Mouse (Mus musculus): ENCODE measurements around the gene H2-Ke6.

Gene H2-Ke6

DNA sequence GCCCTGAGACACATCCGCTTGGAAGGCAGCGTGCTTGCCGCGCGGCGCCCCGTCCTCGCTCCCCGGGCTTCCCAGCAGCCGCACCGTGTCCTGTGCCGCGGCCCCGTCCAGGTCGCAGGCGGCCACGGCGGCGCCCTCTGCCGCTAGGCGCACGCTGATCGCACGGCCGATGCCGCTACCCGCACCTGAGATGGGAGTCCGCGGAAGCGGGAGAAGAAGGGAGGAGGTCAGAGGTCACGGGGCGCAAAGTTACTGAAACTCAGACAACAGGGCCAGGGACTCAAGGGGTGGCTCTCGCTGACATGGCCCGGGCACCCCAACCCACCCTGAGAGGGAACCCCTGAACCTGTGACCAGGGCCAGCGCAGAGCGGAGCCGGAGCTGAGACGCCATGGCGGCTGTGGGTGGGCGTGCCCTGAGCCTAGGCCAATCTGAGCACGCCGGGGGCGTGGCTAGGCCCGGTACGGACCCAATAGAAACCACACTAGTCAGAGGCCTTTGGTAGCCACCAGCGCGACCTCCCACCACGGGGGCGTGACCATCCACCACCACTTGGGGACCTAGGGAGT lies at the start of gene H2-Ke6:
H2-Ke6 (minus strand) TSS at position 405 of the 568 bp plus-strand sequence.
- DNase-seq (ENCODE audit: low spot score) = peak; percentile 71

DNA sequence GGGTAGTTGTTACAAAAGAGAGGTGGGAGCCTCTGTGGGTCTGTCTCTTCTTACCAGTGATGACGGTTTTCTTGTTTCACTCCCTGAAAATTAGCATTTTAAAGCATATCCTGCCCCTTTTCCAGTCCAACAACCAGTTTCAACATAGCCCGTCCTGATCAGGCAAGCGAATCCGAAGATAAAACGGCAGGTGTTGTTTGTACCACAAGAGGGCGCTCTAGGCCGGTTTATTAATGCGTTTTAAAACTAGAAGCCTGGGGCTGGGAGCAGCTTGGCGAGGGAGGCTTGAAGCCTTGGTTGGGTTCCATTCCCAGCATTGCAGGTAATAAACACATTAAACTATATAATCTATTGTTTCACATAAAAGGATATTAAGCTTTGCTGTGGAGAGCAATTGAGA lies 49.7 kb upstream of the H2-Ke6 start:
- no peak for DNase-seq (ENCODE audit: low spot score)

GRCm38 (mm10) chr17:34075271-34075670 lies 47.4 kb upstream of the H2-Ke6 start:
- DNase-seq (ENCODE audit: low spot score) = no peak

GRCm38 (mm10) chr17:34072091-34072490 lies 44.2 kb upstream of the H2-Ke6 start:
- no peak for DNase-seq (ENCODE audit: low spot score)

DNA sequence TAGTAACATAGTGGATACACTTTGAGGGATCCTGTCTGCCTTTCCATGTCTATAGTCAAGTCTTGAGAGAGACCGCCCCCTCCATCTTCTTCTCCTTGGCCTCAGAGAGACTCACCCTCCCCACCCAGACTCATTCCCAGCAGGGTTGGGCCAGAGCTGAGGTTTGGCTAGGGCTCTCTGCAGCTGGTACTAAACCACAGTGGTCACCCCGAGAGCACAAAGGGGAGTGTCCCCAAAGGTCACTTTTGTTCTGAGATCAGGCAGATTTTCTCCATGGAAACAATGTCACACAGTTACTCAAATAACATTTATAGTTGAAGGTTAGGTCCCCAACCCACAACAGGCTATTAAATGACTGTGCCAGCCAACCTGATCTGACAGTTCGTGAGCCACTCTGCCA lies 41.0 kb upstream of the H2-Ke6 start:
- no peak for DNase-seq (ENCODE audit: low spot score)

- DNase-seq (ENCODE audit: low spot score) = no peak
These were observed 29.4 kb upstream of the H2-Ke6 start for GRCm38 (mm10) chr17:34057224-34057623.

- no peak for DNase-seq (ENCODE audit: low spot score)
These were observed 19.7 kb upstream of the H2-Ke6 start for GRCm38 (mm10) chr17:34047404-34048050.

DNA sequence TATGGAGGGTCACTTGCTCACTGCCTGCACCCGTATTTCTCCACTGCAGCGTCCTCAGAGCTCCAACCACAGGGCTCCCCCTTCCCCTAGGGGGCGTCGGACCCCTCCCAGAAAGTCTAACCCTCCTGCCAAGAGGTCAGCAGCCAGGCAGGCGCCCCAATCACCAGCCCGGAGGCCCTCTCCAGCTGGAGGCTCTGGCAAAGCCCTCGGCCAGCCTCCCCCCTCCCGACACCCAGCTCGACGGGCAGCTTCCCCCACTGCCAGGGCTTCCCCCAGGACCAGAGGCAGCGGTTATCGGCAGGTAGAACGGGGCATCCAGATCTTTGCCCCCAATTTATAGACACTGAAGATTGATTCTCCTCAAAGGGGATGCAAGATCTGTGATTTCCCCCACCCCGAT lies 18.1 kb upstream of the H2-Ke6 start:
- no peak for DNase-seq (ENCODE audit: low spot score)

- DNase-seq (ENCODE audit: low spot score) = no peak
These were observed 11.9 kb upstream of the H2-Ke6 start for GRCm38 (mm10) chr17:34039562-34040450.

DNA sequence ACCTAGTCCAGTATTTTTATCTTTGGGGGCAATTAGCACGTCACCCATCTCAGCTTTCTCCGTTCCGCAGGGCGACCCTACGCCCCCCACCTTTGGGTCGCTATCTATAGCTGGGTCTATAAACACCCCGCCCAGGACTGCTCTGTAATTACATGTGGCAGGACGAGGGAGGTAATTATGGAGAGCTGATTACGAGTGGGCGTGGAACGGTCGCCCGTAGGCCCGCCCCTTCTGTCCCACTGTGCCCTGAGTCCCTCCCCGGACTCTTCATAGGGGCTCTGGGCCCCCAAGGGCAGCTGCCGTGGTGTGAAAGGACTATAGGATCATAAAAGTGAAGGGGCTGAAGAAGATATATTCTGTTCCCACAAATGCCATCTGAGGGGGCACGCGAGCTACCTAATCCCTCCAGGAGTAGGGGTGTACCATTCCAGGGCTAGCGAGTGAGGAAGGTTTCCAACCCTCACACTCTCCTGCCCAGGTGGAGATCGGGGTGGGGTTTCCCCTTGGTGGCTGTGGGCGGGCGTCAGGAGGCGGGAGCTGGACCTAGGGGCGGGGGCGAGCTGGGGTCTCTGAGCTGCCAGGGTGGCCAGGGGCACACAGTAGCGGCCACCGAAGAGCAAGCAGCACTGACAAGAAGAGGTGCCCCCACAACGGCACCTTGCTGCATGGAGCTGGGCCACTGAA lies 11.2 kb upstream of the H2-Ke6 start, which contains the start of gene Col11a2:
Col11a2 (plus strand) TSS at position 560 of the 684 bp plus-strand sequence.
- DNase-seq (ENCODE audit: low spot score) = no peak

DNA sequence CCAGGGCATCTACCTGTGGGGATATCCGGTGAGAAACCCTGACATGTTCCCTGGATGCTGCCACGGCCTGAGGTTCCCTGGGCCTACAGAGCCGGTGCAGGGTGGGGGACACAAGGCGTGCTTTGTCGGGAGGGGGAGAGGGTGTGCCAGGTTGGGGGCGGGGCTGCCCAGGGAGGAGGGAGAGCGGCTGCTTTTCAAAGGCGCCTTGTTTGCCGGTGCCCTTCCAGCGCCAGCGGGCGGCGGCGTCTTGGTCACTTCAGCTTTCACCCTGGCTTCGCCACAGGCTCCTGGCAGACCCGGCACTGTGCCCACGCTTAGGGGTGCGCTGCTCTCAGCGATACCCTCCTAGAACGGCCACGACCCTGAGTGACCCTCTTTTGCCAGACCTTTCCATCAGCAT lies 10.6 kb upstream of the H2-Ke6 start:
- DNase-seq (ENCODE audit: low spot score) = no peak

DNA sequence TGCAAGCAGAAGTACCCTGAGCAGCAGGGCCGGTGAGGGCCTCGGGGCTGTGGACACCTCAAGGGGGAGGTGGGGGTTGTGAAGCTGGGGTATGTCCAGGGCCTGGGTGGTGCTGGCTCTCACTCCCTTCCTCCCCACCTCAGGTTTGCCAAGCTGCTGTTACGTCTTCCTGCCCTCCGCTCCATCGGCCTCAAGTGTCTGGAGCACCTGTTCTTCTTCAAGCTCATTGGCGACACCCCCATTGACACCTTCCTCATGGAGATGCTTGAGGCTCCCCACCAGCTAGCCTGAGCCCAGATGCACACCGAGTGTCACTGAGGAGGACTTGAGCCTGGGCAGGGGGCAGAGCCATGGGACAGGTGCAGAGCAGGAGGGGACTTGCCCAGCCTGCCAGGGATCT lies 9.4 kb upstream of the H2-Ke6 start:
- no peak for DNase-seq (ENCODE audit: low spot score)

- DNase-seq (ENCODE audit: low spot score) = no peak
These were observed 8.8 kb upstream of the H2-Ke6 start for GRCm38 (mm10) chr17:34036647-34037046.

GRCm38 (mm10) chr17:34035517-34035916 lies 7.7 kb upstream of the H2-Ke6 start:
- no peak for DNase-seq (ENCODE audit: low spot score)

GRCm38 (mm10) chr17:34034064-34034463 lies 6.2 kb upstream of the H2-Ke6 start:
- no peak for DNase-seq (ENCODE audit: low spot score)

- DNase-seq (ENCODE audit: low spot score) = no peak
These were observed 5.6 kb upstream of the H2-Ke6 start for GRCm38 (mm10) chr17:34033441-34033840.

DNA sequence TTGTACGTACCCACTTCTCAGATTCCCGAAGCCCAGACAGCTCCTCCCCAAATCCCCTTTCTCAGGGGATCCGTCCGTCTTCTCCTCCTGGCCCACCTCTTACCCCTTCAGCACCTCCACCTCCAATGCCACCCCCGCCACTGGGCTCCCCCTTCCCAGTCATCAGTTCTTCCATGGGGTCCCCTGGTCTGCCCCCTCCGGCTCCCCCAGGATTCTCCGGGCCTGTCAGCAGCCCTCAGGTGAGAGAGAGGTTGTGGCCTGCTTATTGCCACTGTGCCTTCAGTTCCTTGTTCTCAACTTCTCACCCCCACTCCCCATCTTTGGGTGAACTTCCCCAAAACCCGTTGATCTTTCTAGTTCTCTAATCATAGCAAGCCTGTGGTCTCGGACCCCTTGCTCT lies 4.9 kb upstream of the H2-Ke6 start:
- DNase-seq (ENCODE audit: low spot score) = no peak

- DNase-seq (ENCODE audit: low spot score) = no peak
These were observed 4.3 kb upstream of the H2-Ke6 start for GRCm38 (mm10) chr17:34032174-34032632.

DNA sequence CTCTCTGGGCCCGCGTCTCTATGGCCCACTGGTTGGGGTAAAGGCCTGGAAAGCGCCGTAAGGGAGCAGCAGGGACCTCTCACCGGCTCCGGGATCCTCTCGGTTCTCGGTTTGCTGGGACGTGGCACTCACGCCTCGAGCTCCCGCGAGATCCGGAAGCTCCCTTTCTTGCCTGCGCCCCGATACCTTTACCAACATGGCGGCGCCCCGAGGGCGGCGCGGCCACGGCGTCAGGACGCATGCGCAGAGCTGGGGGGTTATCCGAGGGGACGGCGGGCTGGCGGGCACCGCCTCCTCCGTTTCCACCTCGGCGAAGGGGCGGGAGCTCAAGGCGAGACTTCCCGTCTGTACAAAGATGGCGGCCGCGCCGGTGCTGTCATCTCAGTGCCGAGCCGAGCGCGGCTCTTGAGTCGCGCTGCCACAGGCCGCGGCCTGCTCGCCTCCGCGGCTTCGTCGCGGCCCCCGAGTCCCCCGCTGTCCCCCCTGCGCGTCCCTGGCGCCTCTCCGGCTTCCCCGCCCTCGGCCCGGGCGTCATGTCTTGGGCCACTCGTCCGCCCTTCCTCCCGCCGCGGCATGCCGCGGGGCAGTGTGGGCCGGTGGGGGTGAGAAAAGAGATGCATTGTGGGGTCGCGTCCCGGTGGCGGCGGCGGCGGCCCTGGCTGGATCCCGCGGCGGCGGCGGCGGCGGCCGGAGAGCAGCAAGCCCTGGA lies 3.8 kb upstream of the H2-Ke6 start, which contains the start of the genes Slc39a7 and Rxrb:
Slc39a7 (minus strand) TSS at position 218 of the 709 bp plus-strand sequence.
Rxrb (plus strand) TSS at position 348 of the 709 bp plus-strand sequence.
- DNase-seq (ENCODE audit: low spot score) = peak; percentile 99

- no peak for DNase-seq (ENCODE audit: low spot score)
These were observed 3.0 kb upstream of the H2-Ke6 start for GRCm38 (mm10) chr17:34030861-34031326.

GRCm38 (mm10) chr17:34029890-34030595 lies 2.2 kb upstream of the H2-Ke6 start:
- no peak for DNase-seq (ENCODE audit: low spot score)
